Mouse (Mus musculus) hindbrain, embryonic 15.5 days (tissue): ENCODE results near the gene Abhd12. TPM values are rescaled to one million over a fixed set of nuclear protein-coding genes. Genes with fewer than 3 reads are reported as not detected.

ENCODE experiments used
- ATAC-seq: fragments of 200-750 bp; cut with Nextera tagmentation; 2 replicates; pipeline ENCODE4 v1.8.0; 2017; ENCODE audit warnings: low read depth, moderate number of reproducible peaks, moderate TSS enrichment; ENCODE audit not compliant: low FRiP score
- H3K27ac ChIP-seq: fragments of 300-500 bp; sonication (generic); replicated peaks from 2 replicates; pipeline ENCODE4 v1.5.1; 2015; ENCODE audit warnings: mild to moderate bottlenecking, inconsistent platforms
- H3K27me3 ChIP-seq: fragments of 300-500 bp; sonication (generic); 2 replicates; pipeline ENCODE4 v1.6.1; 2015; ENCODE audit warnings: control low read depth, inconsistent platforms
- H3K36me3 ChIP-seq: fragments of 300-500 bp; sonication (generic); 2 replicates; pipeline ENCODE4 v1.6.1; 2015; ENCODE audit warnings: control low read depth, inconsistent platforms
- H3K4me1 ChIP-seq: fragments of 300-500 bp; sonication (generic); replicated peaks from 2 replicates; pipeline ENCODE4 v1.6.1; 2015; ENCODE audit warnings: control low read depth, inconsistent platforms
- H3K4me2 ChIP-seq: fragments of 300-500 bp; sonication (generic); 2 replicates; pipeline ENCODE4 v1.6.1; 2015; ENCODE audit warnings: moderate library complexity, mild to moderate bottlenecking, inconsistent platforms
- H3K4me3 ChIP-seq: fragments of 300-500 bp; sonication (generic); 2 replicates; pipeline ENCODE4 v1.5.1; 2015; ENCODE audit warnings: mild to moderate bottlenecking, inconsistent platforms
- H3K9ac ChIP-seq: fragments of 300-500 bp; sonication (generic); 2 replicates; pipeline ENCODE4 v1.6.1; 2015; ENCODE audit warnings: inconsistent platforms
- H3K9me3 ChIP-seq: fragments of 300-500 bp; sonication (generic); 2 replicates; pipeline ENCODE4 v1.6.1; 2016; ENCODE audit warnings: control low read depth, inconsistent platforms
- WGBS: fragments of 180-500 bp; shearing (Covaris S2); methylation state at CpG from one replicate; pipeline ENCODE4 v1.1.7; 2015; 5-methylcytosine and 5-hydroxymethylcytosine counted together
- polyA plus RNA-seq: library from polyadenylated mRNA; unstranded; fragments of >200 nt; fragmentation: Nextera tagmentation; extraction: Ambion mirVana; gene quantifications from 2 replicates; pipeline ENCODE4 v1.2.1, GENCODE M21; 2015

Abhd12 gene
- polyA plus RNA-seq, 1 experiment from 2014 or later: 137 TPM

DNA sequence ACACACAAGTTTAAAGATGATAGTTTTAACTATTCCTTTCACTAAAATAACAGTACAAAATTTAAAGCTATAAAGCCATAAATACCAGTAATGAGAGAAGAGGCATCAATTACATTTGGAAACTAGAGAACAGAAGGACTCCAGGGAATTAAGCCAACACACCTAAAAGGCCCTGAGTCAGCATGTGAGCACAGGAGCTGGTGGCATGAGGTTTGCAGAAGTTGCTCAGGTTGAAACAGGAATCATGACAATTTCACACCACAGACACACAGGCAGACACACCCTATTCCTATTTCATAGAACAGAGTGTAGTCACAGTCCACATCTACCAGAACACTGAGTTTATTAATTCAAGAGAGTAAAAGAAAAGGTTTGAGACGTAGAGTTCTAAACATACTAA is 30.0 kb downstream of the Abhd12 start:
- Histone ChIP-seq H3K9me3 (no peaks in the 10 kb centered on the region), H3K4me3 (no peak overlapping the region), H3K36me3 (no peaks in the 10 kb centered on the region), H3K4me2 (no peak overlapping the region), H3K4me1 (no peaks in the 10 kb centered on the region), H3K9ac (no peak overlapping the region), H3K27me3 (no peaks in the 10 kb centered on the region), H3K27ac (no peak overlapping the region)
- WGBS: 93% methylated on average over 1 of the region's 1 CpGs
- ATAC-seq: no peak

DNA sequence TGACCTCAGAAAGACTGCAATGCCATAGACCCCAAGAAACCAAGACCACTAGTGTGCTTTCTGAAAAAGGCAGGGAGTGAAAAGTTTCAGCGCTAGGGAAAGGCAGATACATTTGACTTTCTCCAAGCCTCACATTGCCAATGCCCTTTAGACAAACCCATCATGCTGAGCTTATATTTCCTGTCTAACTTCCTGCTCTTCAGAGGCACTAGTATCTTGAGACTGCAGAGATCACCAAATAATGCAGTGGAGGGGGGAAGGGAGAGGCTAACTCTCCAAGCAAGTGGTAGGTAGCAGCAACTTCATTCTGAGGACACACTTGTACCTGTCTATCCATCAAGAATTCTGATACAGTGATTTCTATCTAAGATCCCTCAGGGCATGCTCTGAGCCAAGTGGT is 35.1 kb downstream of the Abhd12 start:
- Histone ChIP-seq H3K9me3 (no peaks in the 10 kb centered on the region), H3K36me3 (no peaks in the 10 kb centered on the region), H3K4me1 (no peaks in the 10 kb centered on the region), H3K4me3 (no peak overlapping the region), H3K27ac (no peak overlapping the region), H3K4me2 (no peak overlapping the region), H3K9ac (no peak overlapping the region), H3K27me3 (no peaks in the 10 kb centered on the region)
- WGBS: 89% methylated on average over 1 of the region's 1 CpGs
- no peak for ATAC-seq

DNA sequence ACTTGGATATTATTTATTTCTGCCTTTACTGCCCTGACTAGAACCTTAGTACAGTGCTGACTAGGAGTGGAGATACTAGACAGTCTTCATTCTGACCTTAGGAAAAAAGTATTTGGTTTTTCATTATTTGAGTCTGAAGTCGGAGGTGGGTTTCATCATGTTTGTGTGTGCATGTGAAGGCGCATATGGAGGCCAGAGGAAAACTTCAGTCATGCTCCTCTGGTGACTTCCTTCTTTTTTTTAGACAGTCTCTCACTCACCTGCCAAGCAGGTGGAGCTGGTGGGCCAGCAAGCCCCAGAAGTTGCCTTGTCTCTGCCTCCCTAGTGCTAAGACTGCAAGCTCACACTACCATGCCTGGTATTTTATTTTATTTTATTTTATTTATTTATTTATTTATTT is 37.5 kb downstream of the Abhd12 start:
- no peak for ATAC-seq
- Histone ChIP-seq H3K9me3 (no peaks in the 10 kb centered on the region), H3K4me1 (no peaks in the 10 kb centered on the region), H3K9ac (no peak overlapping the region), H3K27me3 (no peaks in the 10 kb centered on the region), H3K4me2 (no peak overlapping the region), H3K4me3 (no peak overlapping the region), H3K27ac (no peak overlapping the region), H3K36me3 (no peaks in the 10 kb centered on the region)
- WGBS: 98% methylated on average over 2 of the region's 2 CpGs

DNA sequence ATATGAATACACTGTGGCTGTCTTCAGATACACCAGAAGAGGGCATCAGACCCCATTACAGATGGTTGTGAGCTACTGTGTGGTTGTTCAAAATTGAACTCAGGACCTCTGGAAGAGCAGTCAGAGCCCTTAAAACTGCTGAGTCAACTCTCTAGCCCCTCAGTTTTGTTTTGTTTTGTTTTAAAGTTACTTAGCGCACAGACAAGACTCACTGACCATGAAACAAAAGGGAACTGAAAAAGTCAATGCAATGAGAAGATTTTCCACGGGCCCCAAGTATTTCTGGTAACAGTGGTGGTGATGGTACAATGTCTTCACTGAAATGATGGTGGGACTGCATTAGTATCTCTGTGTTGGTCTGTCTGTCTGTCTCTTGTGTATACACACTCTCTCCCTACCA is 43.4 kb downstream of the Abhd12 start:
- Histone ChIP-seq H3K9ac (no peak overlapping the region), H3K4me2 (no peak overlapping the region), H3K4me1 (no peaks in the 10 kb centered on the region), H3K27me3 (no peaks in the 10 kb centered on the region), H3K36me3 (no peaks in the 10 kb centered on the region), H3K27ac (no peak overlapping the region), H3K9me3 (no peaks in the 10 kb centered on the region), H3K4me3 (no peak overlapping the region)
- WGBS: 90% methylated on average over 2 of the region's 2 CpGs
- ATAC-seq: no peak

DNA sequence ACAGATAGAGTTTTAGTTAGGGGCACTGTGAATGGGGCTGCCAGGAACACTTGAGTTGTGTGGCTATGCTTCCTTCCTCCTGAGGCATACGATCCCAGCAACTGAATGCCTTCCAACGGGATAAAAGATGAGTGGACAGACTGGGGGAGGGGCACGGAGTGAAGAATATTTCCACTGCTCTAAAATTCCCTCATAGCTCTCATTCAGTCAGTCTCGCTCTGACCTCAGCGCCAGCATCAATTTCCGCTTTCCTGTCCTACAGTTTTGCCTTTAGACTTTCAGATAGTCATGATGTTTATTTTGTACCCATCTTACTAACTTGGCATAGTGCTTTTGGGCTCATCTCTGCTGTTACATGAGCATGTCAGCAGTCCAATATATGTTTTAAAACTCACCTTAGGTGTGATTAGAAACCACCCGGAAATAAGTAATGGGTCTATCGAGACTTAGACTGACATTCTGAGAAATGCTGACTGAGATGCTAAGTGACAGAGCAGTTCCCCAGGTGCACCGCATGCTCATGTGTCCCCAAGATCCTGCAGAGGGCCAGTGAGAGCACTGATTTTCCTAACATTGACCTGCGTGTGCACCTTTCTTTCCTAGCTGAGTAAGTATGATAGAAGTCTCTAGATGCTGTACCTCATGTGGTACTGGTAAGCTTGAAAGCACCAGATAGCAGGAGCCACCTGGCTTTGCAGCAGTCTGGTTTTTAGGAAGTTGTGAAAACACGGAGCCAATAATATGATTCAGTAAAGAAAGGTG is 44.7 kb downstream of the Abhd12 start:
- Histone ChIP-seq H3K4me3 (no peak overlapping the region), H3K27ac (no peak overlapping the region), H3K4me1 (no peaks in the 10 kb centered on the region), H3K9me3 (no peaks in the 10 kb centered on the region), H3K9ac (no peak overlapping the region), H3K27me3 (no peaks in the 10 kb centered on the region), H3K4me2 (no peak overlapping the region), H3K36me3 (no peaks in the 10 kb centered on the region)
- 83% methylated on average over 11 of the region's 11 CpGs for WGBS
- ATAC-seq: no peak

DNA sequence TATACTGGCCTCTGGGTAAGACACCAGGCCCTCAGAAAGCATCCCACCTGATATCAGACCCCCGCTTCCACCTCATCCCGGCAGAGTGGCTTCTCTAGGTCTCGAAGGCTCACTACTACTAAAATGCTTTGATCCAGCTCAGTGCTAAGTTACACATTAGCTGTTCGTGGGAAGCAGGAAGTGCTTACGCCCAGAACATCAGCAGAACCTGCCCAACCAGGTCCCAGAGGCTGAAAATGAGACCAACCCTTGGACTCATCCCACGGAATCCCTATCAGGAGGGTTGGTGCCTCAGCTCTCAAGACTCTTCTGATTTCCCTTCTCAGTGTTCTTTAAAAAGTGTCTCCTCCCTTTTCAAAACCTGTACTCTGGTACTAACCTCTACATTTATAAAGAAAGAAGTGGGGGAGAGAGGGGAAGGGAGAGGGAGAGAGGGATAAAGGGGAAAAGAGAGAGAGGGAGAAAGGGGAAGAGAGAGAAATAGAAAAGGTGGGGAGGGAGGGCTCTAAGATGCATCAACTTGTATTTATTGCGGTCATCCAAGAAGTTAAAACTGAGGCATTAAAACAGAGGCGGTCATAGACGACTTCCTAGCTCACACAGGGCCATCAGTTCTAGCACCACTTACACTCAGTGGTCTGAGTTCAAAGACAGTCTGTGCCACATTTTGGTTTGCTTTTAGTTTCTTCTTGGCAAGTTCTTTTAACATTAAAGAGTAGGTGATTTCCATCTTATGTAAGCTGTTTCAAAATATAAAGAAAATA is 45.6 kb downstream of the Abhd12 start:
- Histone ChIP-seq H3K9me3 (no peaks in the 10 kb centered on the region), H3K4me2 (no peak overlapping the region), H3K36me3 (no peaks in the 10 kb centered on the region), H3K27me3 (no peaks in the 10 kb centered on the region), H3K4me3 (no peak overlapping the region), H3K9ac (no peak overlapping the region), H3K27ac (no peak overlapping the region), H3K4me1 (no peaks in the 10 kb centered on the region)
- 92% methylated on average over 9 of the region's 9 CpGs for WGBS
- no peak for ATAC-seq

DNA sequence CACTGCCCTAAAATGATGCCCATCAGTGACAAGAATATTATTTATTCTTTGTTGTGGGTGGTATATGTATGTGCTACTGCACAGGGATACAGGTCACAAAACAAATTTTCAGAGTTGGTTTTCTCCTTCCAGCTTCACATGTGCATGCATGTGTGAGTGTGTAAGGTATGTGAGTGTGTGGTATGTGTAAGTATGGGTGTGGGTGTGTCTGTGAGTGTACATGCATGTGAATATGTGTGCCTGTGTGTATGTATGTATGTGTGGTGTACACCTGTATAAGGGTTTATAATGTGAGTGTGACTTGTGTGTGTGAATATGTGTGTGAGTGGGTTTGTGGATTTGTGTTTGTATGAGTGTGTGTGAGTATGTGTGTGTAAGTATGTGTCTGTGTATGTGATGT is 49.4 kb downstream of the Abhd12 start:
- no peaks in the 10 kb centered on the region for H3K9me3 ChIP-seq
- ATAC-seq: peak; percentile 20; the same call in 1 of the 2 replicates
- H3K4me2 ChIP-seq: no peak overlapping the region
- no peak overlapping the region for H3K4me3 ChIP-seq
- H3K4me1 ChIP-seq: no peaks in the 10 kb centered on the region
- H3K9ac ChIP-seq: no peak overlapping the region
- H3K27me3 ChIP-seq: no peaks in the 10 kb centered on the region
- H3K36me3 ChIP-seq: no peaks in the 10 kb centered on the region; the same call in 1 of the 2 replicates
- H3K27ac ChIP-seq: no peak overlapping the region

DNA sequence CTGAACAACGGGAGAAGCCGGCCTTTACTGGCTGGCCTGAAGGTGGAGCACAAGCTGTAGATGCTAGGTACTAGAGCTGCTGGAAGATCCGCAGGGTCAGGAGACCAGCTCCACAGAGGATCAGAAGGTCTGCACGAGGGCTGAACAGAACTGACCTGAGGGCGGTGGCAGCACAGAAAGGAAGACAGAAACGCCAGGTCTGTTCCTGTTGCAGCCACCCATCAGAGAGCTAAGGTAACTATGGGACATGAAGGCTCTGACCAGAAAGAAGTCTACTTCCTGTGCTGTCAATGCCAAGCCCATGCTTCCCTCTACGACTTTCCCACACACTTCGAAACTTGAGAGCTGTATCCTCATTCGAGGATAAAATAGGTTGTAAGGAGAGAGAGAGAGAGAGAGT is 53.3 kb downstream of the Abhd12 start:
- H3K27ac ChIP-seq: no peak overlapping the region
- peaks cover 3% of the 10 kb centered on the region; the same call in 1 of the 2 replicates for H3K36me3 ChIP-seq
- H3K9ac ChIP-seq: no peak overlapping the region
- no peak overlapping the region for H3K4me3 ChIP-seq
- H3K4me1 ChIP-seq: peaks cover 4% of the 10 kb centered on the region
- ATAC-seq: no peak
- no peak overlapping the region for H3K4me2 ChIP-seq
- WGBS: 84% methylated on average over 9 of the region's 9 CpGs
- no peaks in the 10 kb centered on the region for H3K9me3 ChIP-seq
- H3K27me3 ChIP-seq: no peaks in the 10 kb centered on the region

- Histone ChIP-seq H3K9me3 (no peaks in the 10 kb centered on the region), H3K4me3 (no peak overlapping the region), H3K9ac (no peak overlapping the region), H3K4me2 (no peak overlapping the region), H3K27ac (peak overlapping the region; percentile 69), H3K4me1 (peaks cover 7% of the 10 kb centered on the region), H3K27me3 (no peaks in the 10 kb centered on the region), H3K36me3 (peaks cover 5% of the 10 kb centered on the region; the same call in 1 of the 2 replicates)
- 55% methylated on average over 8 of the region's 8 CpGs for WGBS
- ATAC-seq: peak; percentile 42; the same call in 1 of the 2 replicates
These were observed 57.0 kb downstream of the Abhd12 start for GRCm38 (mm10) chr2:150847436-150847995.

GRCm38 (mm10) chr2:150844798-150845197 is 59.7 kb downstream of the Abhd12 start:
- peaks cover 7% of the 10 kb centered on the region for H3K4me1 ChIP-seq
- H3K27ac ChIP-seq: peak overlapping the region; percentile 61; the same call in 1 of the 2 replicates
- H3K27me3 ChIP-seq: no peaks in the 10 kb centered on the region
- H3K4me3 ChIP-seq: no peak overlapping the region
- H3K36me3 ChIP-seq: 0 out of 2 replicates have a peak, but pooled peaks cover 5% of the 10 kb centered on the region
- no peak overlapping the region for H3K4me2 ChIP-seq
- no peak overlapping the region for H3K9ac ChIP-seq
- WGBS: 79% methylated on average over 1 of the region's 1 CpGs
- ATAC-seq: no peak
- no peaks in the 10 kb centered on the region for H3K9me3 ChIP-seq

DNA sequence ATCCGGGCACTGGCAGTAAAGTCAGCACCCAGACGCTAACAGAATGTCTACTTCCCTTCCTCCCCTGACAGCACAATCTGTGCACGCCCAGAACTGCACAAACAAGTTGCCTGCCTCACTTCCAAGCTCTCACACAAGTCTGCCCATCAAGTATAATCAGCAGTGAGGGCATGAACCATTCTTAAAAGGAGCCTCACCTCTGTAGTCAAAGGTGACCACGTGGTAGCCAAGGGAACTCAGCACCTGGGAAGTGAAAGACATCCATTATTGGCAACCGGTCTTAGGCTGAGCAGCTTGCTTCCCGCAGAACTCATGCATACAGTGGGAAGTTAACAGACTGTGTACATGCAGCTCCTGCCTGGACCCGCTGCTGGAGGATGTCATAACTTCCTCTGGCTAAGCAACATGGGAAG is 62.5 kb downstream of the Abhd12 start:
- no peak for ATAC-seq
- Histone ChIP-seq H3K4me1 (peaks cover 3% of the 10 kb centered on the region), H3K27ac (no peak overlapping the region), H3K9ac (no peak overlapping the region), H3K36me3 (peaks cover 11% of the 10 kb centered on the region), H3K4me3 (no peak overlapping the region), H3K4me2 (no peak overlapping the region), H3K9me3 (no peaks in the 10 kb centered on the region), H3K27me3 (no peaks in the 10 kb centered on the region)
- WGBS: 82% methylated on average over 7 of the region's 7 CpGs

- no peak overlapping the region for H3K27ac ChIP-seq
- H3K4me2 ChIP-seq: no peak overlapping the region
- no peak for ATAC-seq
- 59% methylated on average over 11 of the region's 11 CpGs for WGBS
- H3K9me3 ChIP-seq: no peaks in the 10 kb centered on the region
- no peak overlapping the region for H3K9ac ChIP-seq
- H3K4me3 ChIP-seq: no peak overlapping the region
- H3K36me3 ChIP-seq: peaks cover 12% of the 10 kb centered on the region
- peaks cover 3% of the 10 kb centered on the region; the same call in 1 of the 2 replicates for H3K4me1 ChIP-seq
- H3K27me3 ChIP-seq: no peaks in the 10 kb centered on the region
These were observed 63.4 kb downstream of the Abhd12 start for GRCm38 (mm10) chr2:150841109-150841508.
